Mouse (Mus musculus) midbrain, embryonic 16.5 days (tissue): ENCODE results near the gene Sema4b. TPM values are rescaled to one million over a fixed set of nuclear protein-coding genes. Genes with fewer than 3 reads are reported as not detected.
A peak's percentile ranks its signal among the peaks of the same experiment; 100 is the strongest.

Source experiments
- ATAC-seq: fragments of 200-750 bp; cut with Nextera tagmentation; 2 replicates; pipeline ENCODE4 v1.8.0; 2017; ENCODE audit warnings: moderate TSS enrichment
- H3K27ac ChIP-seq: fragments of 300-500 bp; sonication (generic); 2 replicates; pipeline ENCODE4 v1.5.1; 2014; ENCODE audit warnings: mild to moderate bottlenecking, low read length, mixed read lengths
- H3K27me3 ChIP-seq: fragments of 300-500 bp; sonication (generic); 2 replicates; pipeline ENCODE4 v1.6.1; 2014; ENCODE audit warnings: low read depth, low read length, mixed read lengths; ENCODE audit not compliant: control insufficient read depth, insufficient read depth
- H3K36me3 ChIP-seq: fragments of 300-500 bp; sonication (generic); 2 replicates; pipeline ENCODE4 v1.6.1; 2014; ENCODE audit warnings: mild to moderate bottlenecking, low read length, moderate library complexity, mixed read lengths; ENCODE audit not compliant: control insufficient read depth, insufficient read depth
- H3K4me1 ChIP-seq: fragments of 300-500 bp; sonication (generic); 2 replicates; pipeline ENCODE4 v1.6.1; 2014; ENCODE audit warnings: mild to moderate bottlenecking, low read length, mixed read lengths; ENCODE audit not compliant: control insufficient read depth, insufficient read depth
- H3K4me2 ChIP-seq: fragments of 300-500 bp; sonication (generic); 2 replicates; pipeline ENCODE4 v1.6.1; 2014; ENCODE audit warnings: mild to moderate bottlenecking, low read length, mixed read lengths
- H3K4me3 ChIP-seq: fragments of 300-500 bp; sonication (generic); 2 replicates; pipeline ENCODE4 v1.5.1; 2014; ENCODE audit warnings: low read depth, mild to moderate bottlenecking, low read length, moderate library complexity, mixed read lengths
- H3K9ac ChIP-seq: fragments of 300-500 bp; sonication (generic); 2 replicates; pipeline ENCODE4 v1.6.1; 2014; ENCODE audit warnings: low read depth, low read length, mixed read lengths
- H3K9me3 ChIP-seq: fragments of 300-500 bp; sonication (generic); replicated peaks from 2 replicates; pipeline ENCODE4 v1.6.1; 2014; ENCODE audit warnings: mild to moderate bottlenecking, low read length, mixed read lengths; ENCODE audit not compliant: control insufficient read depth, poor library complexity, severe bottlenecking
- WGBS: fragments of 180-500 bp; shearing (Covaris S2); extraction: QIAGEN DNeasy Blood & Tissue Kit; methylation state at CpG from one replicate; pipeline ENCODE4 v1.1.7; 2014; 5-methylcytosine and 5-hydroxymethylcytosine counted together
- polyA plus RNA-seq: library from polyadenylated mRNA; unstranded; fragments of >200 nt; fragmentation: Nextera tagmentation; extraction: Ambion mirVana; gene quantifications from 2 replicates; pipeline ENCODE4 v1.2.1, GENCODE M21; 2015

Sema4b gene
- 25.2 and 25.3 TPM in 2 replicates for polyA plus RNA-seq

- Histone ChIP-seq H3K27ac (peak within 1 kb of the TSS; percentile 87), H3K4me3 (peak within 1 kb of the TSS; percentile 59), H3K4me1 (peaks cover 29% of the 10 kb centered on the region), H3K4me2 (peak within 1 kb of the TSS; percentile 71), H3K9me3 (no peaks in the 10 kb centered on the region), H3K36me3 (no peaks in the 10 kb centered on the region), H3K9ac (peak within 1 kb of the TSS; percentile 76), H3K27me3 (no peaks in the 10 kb centered on the region)
- WGBS = under 1% methylated on average over 43 of the region's 51 CpGs
- peak; percentile 96 for ATAC-seq
These were observed at the start of gene Sema4b for GRCm38 (mm10) chr7:80186531-80187296. Sema4b (plus strand) TSS chr7:80186841.

- WGBS = 58% methylated on average over 1 of the region's 1 CpGs
- no peaks in the 10 kb centered on the region for H3K36me3 ChIP-seq
- ATAC-seq = no peak
- H3K4me1 ChIP-seq = peaks cover 3% of the 10 kb centered on the region; the same call in 1 of the 2 replicates
- no peak overlapping the region for H3K27ac ChIP-seq
- no peak overlapping the region for H3K4me2 ChIP-seq
- no peaks in the 10 kb centered on the region for H3K27me3 ChIP-seq
- H3K9me3 ChIP-seq = no peaks in the 10 kb centered on the region
- no peak overlapping the region for H3K4me3 ChIP-seq
- H3K9ac ChIP-seq = no peak overlapping the region
These were observed 48.3 kb upstream of the Sema4b start for GRCm38 (mm10) chr7:80138375-80138774.

- Histone ChIP-seq H3K36me3 (no peaks in the 10 kb centered on the region), H3K4me1 (peaks cover 5% of the 10 kb centered on the region; the same call in 1 of the 2 replicates), H3K27ac (no peak overlapping the region), H3K4me2 (no peak overlapping the region), H3K4me3 (no peak overlapping the region), H3K9ac (no peak overlapping the region), H3K9me3 (no peaks in the 10 kb centered on the region), H3K27me3 (no peaks in the 10 kb centered on the region)
- ATAC-seq = peak; percentile 82
- WGBS = 14% methylated on average over 9 of the region's 9 CpGs
These were observed 45.8 kb upstream of the Sema4b start for GRCm38 (mm10) chr7:80140815-80141214.

GRCm38 (mm10) chr7:80143331-80144273, 43.0 kb upstream of the Sema4b start:
- Histone ChIP-seq H3K4me3 (no peak overlapping the region), H3K4me2 (no peak overlapping the region), H3K4me1 (peaks cover 5% of the 10 kb centered on the region; the same call in 1 of the 2 replicates), H3K9ac (no peak overlapping the region), H3K36me3 (no peaks in the 10 kb centered on the region), H3K9me3 (no peaks in the 10 kb centered on the region), H3K27ac (no peak overlapping the region), H3K27me3 (no peaks in the 10 kb centered on the region)
- ATAC-seq = no peak
- 40% methylated on average over 22 of the region's 22 CpGs for whole genome bisulfite sequencing

DNA sequence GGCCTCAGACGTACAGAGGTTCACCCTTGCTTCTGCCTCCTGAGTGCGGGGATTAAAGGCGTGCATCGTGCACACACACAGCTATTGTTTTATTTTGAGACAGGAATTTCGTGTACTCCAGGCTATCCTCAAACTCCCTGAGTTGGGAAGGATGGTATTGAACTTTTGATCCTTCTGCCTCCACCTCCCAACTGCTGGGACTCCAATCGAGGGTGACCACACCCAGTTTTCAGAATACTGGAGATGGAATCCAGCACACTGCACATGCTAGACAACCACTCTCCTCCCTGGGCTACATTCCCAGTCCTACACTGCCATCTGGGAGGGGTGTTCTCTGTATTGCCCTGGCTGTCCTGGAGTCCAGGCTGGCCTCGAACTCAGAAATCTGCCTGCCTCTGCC, 41.9 kb upstream of the Sema4b start:
- 87% methylated on average over 7 of the region's 7 CpGs for WGBS
- H3K36me3 ChIP-seq = no peaks in the 10 kb centered on the region
- no peak overlapping the region for H3K27ac ChIP-seq
- H3K4me2 ChIP-seq = no peak overlapping the region
- no peak for ATAC-seq
- H3K4me1 ChIP-seq = peaks cover 5% of the 10 kb centered on the region; the same call in 1 of the 2 replicates
- H3K4me3 ChIP-seq = no peak overlapping the region
- H3K27me3 ChIP-seq = no peaks in the 10 kb centered on the region
- no peak overlapping the region for H3K9ac ChIP-seq
- H3K9me3 ChIP-seq = no peaks in the 10 kb centered on the region

GRCm38 (mm10) chr7:80146077-80146476, 40.6 kb upstream of the Sema4b start:
- H3K27ac ChIP-seq = no peak overlapping the region
- H3K36me3 ChIP-seq = no peaks in the 10 kb centered on the region
- H3K4me1 ChIP-seq = peaks cover 3% of the 10 kb centered on the region; the same call in 1 of the 2 replicates
- 87% methylated on average over 8 of the region's 8 CpGs for WGBS
- H3K4me2 ChIP-seq = no peak overlapping the region
- H3K9ac ChIP-seq = no peak overlapping the region
- H3K4me3 ChIP-seq = no peak overlapping the region
- no peaks in the 10 kb centered on the region for H3K27me3 ChIP-seq
- no peaks in the 10 kb centered on the region for H3K9me3 ChIP-seq
- no peak for ATAC-seq

DNA sequence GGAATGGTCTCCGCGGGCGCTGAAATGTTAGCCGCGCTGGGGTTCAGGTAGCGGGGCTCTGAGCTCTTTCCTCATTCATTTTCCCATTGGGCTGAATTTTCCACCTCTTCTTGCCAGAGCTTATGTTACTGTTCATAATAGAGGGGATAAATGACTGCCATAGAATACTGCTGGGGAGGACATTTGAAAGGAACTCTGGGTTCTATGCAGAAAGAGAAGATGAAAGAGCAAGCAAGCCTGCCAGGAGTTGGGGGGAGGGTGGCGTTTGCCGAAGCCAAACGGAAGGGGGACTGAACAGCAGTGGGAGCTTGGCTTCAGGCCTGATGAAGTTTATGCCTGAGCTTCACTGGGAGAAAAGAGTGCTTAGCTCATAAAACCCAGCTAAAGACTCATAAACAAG, 37.3 kb upstream of the Sema4b start:
- Histone ChIP-seq H3K9me3 (no peaks in the 10 kb centered on the region), H3K27ac (0 out of 2 replicates have a peak overlapping the region, but pooled peaks have one; percentile 40), H3K4me1 (no peaks in the 10 kb centered on the region), H3K27me3 (no peaks in the 10 kb centered on the region), H3K36me3 (no peaks in the 10 kb centered on the region), H3K9ac (no peak overlapping the region), H3K4me3 (no peak overlapping the region), H3K4me2 (peak overlapping the region; percentile 4; the same call in 1 of the 2 replicates)
- ATAC-seq = peak; percentile 77
- WGBS = 38% methylated on average over 9 of the region's 9 CpGs

GRCm38 (mm10) chr7:80152152-80152551, 34.5 kb upstream of the Sema4b start:
- no peak overlapping the region for H3K27ac ChIP-seq
- H3K9me3 ChIP-seq = no peaks in the 10 kb centered on the region
- H3K4me1 ChIP-seq = no peaks in the 10 kb centered on the region
- no peaks in the 10 kb centered on the region for H3K36me3 ChIP-seq
- WGBS = 59% methylated on average over 6 of the region's 6 CpGs
- no peaks in the 10 kb centered on the region for H3K27me3 ChIP-seq
- H3K4me3 ChIP-seq = no peak overlapping the region
- no peak overlapping the region for H3K9ac ChIP-seq
- no peak overlapping the region for H3K4me2 ChIP-seq
- ATAC-seq = no peak
